Comparison of ENCODE assay signal across 19 mouse cellular contexts in the genomic region with DNA sequence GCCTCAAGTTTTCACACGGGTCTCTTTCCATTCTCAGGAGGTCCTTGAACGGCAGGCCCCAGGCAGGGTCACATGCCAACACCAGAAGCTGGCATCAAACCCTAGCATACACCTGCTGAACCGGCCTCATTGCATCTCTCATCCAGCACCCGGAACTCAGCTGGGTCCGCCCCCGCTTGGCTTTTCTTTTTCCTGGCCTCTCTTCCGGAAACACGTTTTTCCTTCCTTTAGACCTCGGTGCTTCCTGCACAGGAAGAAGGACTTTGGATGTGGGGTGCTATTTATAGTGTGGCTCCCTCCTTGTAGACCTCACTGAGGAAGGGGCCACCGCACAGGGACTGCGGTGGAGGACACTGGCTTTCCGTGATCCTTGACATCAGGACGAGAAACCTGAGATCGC. TPM values are rescaled to one million over a fixed set of nuclear protein-coding genes. Genes with fewer than 3 reads are reported as not detected.
A peak's percentile ranks its signal among the peaks of the same experiment; 100 is the strongest.
DNase-seq lines count a peak whose midpoint lies in the region; ATAC-seq and TF ChIP-seq lines count a peak whose summit lies in the region.
"Had no signal": no experiment of that assay in that cellular context is flagged by ENCODE, and none has a peak within 500 bp of the region (broad histone marks: within the 10 kb centered on the region; RNA-seq: fewer than 3 reads in every experiment).

No protein-coding gene starts in this region.

- peaks cover 39% of the 10 kb centered on the region for H3K4me1 ChIP-seq in kidney, embryonic 16.5 days (ENCODE audit: insufficient read depth, low read length)
- peaks cover 63% of the 10 kb centered on the region for H3K4me1 ChIP-seq in heart, embryonic 15.5 days (replicated peaks)

- no peak overlapping the region for H3K4me2 ChIP-seq in kidney, embryonic 16.5 days (replicated peaks; ENCODE audit: low read depth, low read length)
- no peak overlapping the region for H3K4me2 ChIP-seq in heart, embryonic 15.5 days
- H3K4me2 ChIP-seq: stomach, embryonic 15.5 days had no signal

- no peaks in the 10 kb centered on the region for H3K9me3 ChIP-seq in kidney, embryonic 16.5 days (ENCODE audit: low read length)
- no peaks in the 10 kb centered on the region for H3K9me3 ChIP-seq in heart, embryonic 15.5 days (replicated peaks)
- H3K9me3 ChIP-seq: stomach, embryonic 15.5 days had no signal

- no peaks in the 10 kb centered on the region for H3K27me3 ChIP-seq in kidney, embryonic 16.5 days (ENCODE audit: insufficient read depth, low read length)
- H3K27me3 ChIP-seq in heart, embryonic 15.5 days: no peaks in the 10 kb centered on the region
- H3K27me3 ChIP-seq: stomach, embryonic 15.5 days had no signal

- H3K36me3 ChIP-seq in kidney, embryonic 16.5 days (ENCODE audit: insufficient read depth, low read length): no peaks in the 10 kb centered on the region
- no peaks in the 10 kb centered on the region for H3K36me3 ChIP-seq in heart, embryonic 15.5 days
- H3K36me3 ChIP-seq: stomach, embryonic 15.5 days had no signal

- H3K4me3 ChIP-seq in kidney, embryonic 16.5 days (ENCODE audit: low read length): no peak overlapping the region
- no peak overlapping the region for H3K4me3 ChIP-seq in heart, embryonic 15.5 days
- H3K4me3 ChIP-seq in layer of hippocampus, adult 2 months: no peak overlapping the region
- H3K4me3 ChIP-seq: stomach, embryonic 15.5 days had no signal

- TF ChIP-seq CTCF in layer of hippocampus, adult 2 months (conservative IDR thresholded peaks at IDR 0.05): no peak

- DNase-seq in kidney, adult 11 months: no peak
- DNase-seq in lung, postnatal 36 days: peak; percentile 55
- no peak for DNase-seq in lung, postnatal 10 days
- DNase-seq in kidney, postnatal 14 days: peak; percentile 55
- no peak for DNase-seq in layer of hippocampus, adult 2 months (ENCODE audit: low spot score in 2 of 2)
- no peak for DNase-seq in retina, embryonic 14.5 days (ENCODE audit: low spot score)
- DNase-seq: adrenal gland, adult 2 months; cerebellum, adult 11-12 months; cerebellum, postnatal 36 days; gastrocnemius, postnatal 14 days; layer of hippocampus, postnatal 36 days; left cerebral cortex, postnatal 4 days; spleen, adult 18-20 months had no signal

- H3K27ac ChIP-seq in kidney, embryonic 16.5 days (ENCODE audit: low read length): peak overlapping the region; percentile 58
- H3K27ac ChIP-seq in heart, embryonic 15.5 days: peak overlapping the region; percentile 32; the same call in 1 of the 2 replicates
- H3K27ac ChIP-seq in layer of hippocampus, adult 2 months: no peak overlapping the region
- H3K27ac ChIP-seq: liver, embryonic 14.5 days; stomach, embryonic 15.5 days had no signal

- 46% methylated on average over 14 of the region's 14 CpGs for WGBS in kidney, embryonic 16.5 days
- WGBS in heart, embryonic 15.5 days: 44% methylated on average over 14 of the region's 14 CpGs

- no peak for ATAC-seq in kidney, embryonic 16.5 days (ENCODE audit: low FRiP score, low TSS enrichment)
- no peak for ATAC-seq in heart, embryonic 15.5 days (replicated peaks; ENCODE audit: insufficient number of reproducible peaks, insufficient read depth, low FRiP score, low read depth)
- ATAC-seq: CD4-positive, CD25-positive, alpha-beta regulatory T cell, adult 4 months; hindbrain, embryonic 16.5 days had no signal

- H3K9ac ChIP-seq in kidney, embryonic 16.5 days (replicated peaks; ENCODE audit: low read length): no peak overlapping the region
- H3K9ac ChIP-seq in heart, embryonic 15.5 days: no peak overlapping the region
- H3K9ac ChIP-seq: liver, embryonic 14.5 days; stomach, embryonic 15.5 days had no signal

RNA-seq across cellular contexts. Expression of gene Csrp1, which starts 46.4 kb away (rescaled TPM):
- polyA plus RNA-seq in kidney, embryonic 16.5 days (2015; fragmentation: Nextera tagmentation; extraction: Ambion mirVana): 141 and 157 TPM in 2 replicates
- polyA plus RNA-seq in heart, embryonic 15.5 days (2015; fragmentation: Nextera tagmentation; extraction: Ambion mirVana): 149 and 169 TPM in 2 replicates
- 100 to 1,000 TPM; 220 to 231 TPM for total RNA-seq in layer of hippocampus, adult 2 months (2021)

Comparison
In these comparisons a context has a peak if more than half of its experiments do, and no peak if none do; other contexts are left out.
1. DNase-seq: peak in lung, postnatal 36 days (single experiment) and kidney, postnatal 14 days (single experiment); none in kidney, adult 11 months (single experiment), lung, postnatal 10 days (single experiment), layer of hippocampus, adult 2 months (0 of 2) and retina, embryonic 14.5 days (single experiment).